In genomic region chr13:43480957-43481858, GRCm38 (mm10) we compare ENCODE assay signal across 8 mouse cellular contexts. TPM values are rescaled to one million over a fixed set of nuclear protein-coding genes. Genes with fewer than 3 reads are reported as not detected.
DNase-seq lines count a peak whose midpoint lies in the region; ATAC-seq and TF ChIP-seq lines count a peak whose summit lies in the region.

Gene Ranbp9, minus strand, starts transcription at chr13:43481282.

- H3K36me3 ChIP-seq in embryonic facial prominence, embryonic 13.5 days = no peaks in the 10 kb centered on the region
- H3K36me3 ChIP-seq in heart, adult 2 months (ENCODE audit: control insufficient read depth, insufficient read depth, low read length) = peaks cover 21% of the 10 kb centered on the region
- no peaks in the 10 kb centered on the region for H3K36me3 ChIP-seq in kidney, adult 2 months (ENCODE audit: control insufficient read depth, insufficient read depth, low read length)
- no peaks in the 10 kb centered on the region for H3K36me3 ChIP-seq in limb, embryonic 11.5 days (ENCODE audit: control insufficient read depth, insufficient read depth, low read length)
- no peaks in the 10 kb centered on the region for H3K36me3 ChIP-seq in midbrain, embryonic 13.5 days

- H3K27me3 ChIP-seq in embryonic facial prominence, embryonic 13.5 days = no peaks in the 10 kb centered on the region
- no peaks in the 10 kb centered on the region for H3K27me3 ChIP-seq in heart, adult 2 months (ENCODE audit: control insufficient read depth, insufficient read depth, low read length)
- no peaks in the 10 kb centered on the region for H3K27me3 ChIP-seq in kidney, adult 2 months (replicated peaks; ENCODE audit: control insufficient read depth, insufficient read depth, low read length)
- H3K27me3 ChIP-seq in limb, embryonic 11.5 days (ENCODE audit: control insufficient read depth, insufficient read depth, low read length) = no peaks in the 10 kb centered on the region
- H3K27me3 ChIP-seq in midbrain, embryonic 13.5 days = no peaks in the 10 kb centered on the region

- DNase-seq in 3134 (ENCODE audit: extremely low read depth, insufficient read length, low spot score) = peak; percentile 63
- peak; percentile 85 for DNase-seq in adrenal gland, postnatal 25 days
- DNase-seq in heart, adult 2 months = peak; percentile 88 to 92
- peak; percentile 84 for DNase-seq in kidney, adult 2 months
- DNase-seq in limb, embryonic 11.5 days (ENCODE audit: low spot score) = peak; percentile 80
- peak; percentile 75 for DNase-seq in spleen, adult 12 weeks (ENCODE audit: low spot score)

- H3K4me1 ChIP-seq in embryonic facial prominence, embryonic 13.5 days = peaks cover 13% of the 10 kb centered on the region
- H3K4me1 ChIP-seq in heart, adult 2 months (ENCODE audit: control insufficient read depth, insufficient read depth, low read length) = peaks cover 13% of the 10 kb centered on the region
- H3K4me1 ChIP-seq in kidney, adult 2 months (ENCODE audit: control insufficient read depth, insufficient read depth, low read length) = peaks cover 15% of the 10 kb centered on the region
- peaks cover 8% of the 10 kb centered on the region for H3K4me1 ChIP-seq in limb, embryonic 11.5 days (ENCODE audit: control insufficient read depth, insufficient read depth, low read length)
- H3K4me1 ChIP-seq in midbrain, embryonic 13.5 days (replicated peaks) = peaks cover 33% of the 10 kb centered on the region

- peak within 1 kb of the TSS; percentile 99 for H3K4me3 ChIP-seq in embryonic facial prominence, embryonic 13.5 days
- H3K4me3 ChIP-seq in heart, adult 2 months = peak within 1 kb of the TSS; percentile 75
- peak within 1 kb of the TSS; percentile 99 for H3K4me3 ChIP-seq in kidney, adult 2 months (ENCODE audit: insufficient read depth, low read depth, low read length)
- H3K4me3 ChIP-seq in limb, embryonic 11.5 days (ENCODE audit: low read depth, low read length) = peak within 1 kb of the TSS; percentile 98
- H3K4me3 ChIP-seq in midbrain, embryonic 13.5 days (replicated peaks) = peak within 1 kb of the TSS; percentile 88

- intact Hi-C loops in heart, adult 2 months (cut with DNase I) = loop anchor here (2.0 to 5.0 kb wide), 5 partner anchors 51 to 309 kb away; partner anchors contain the start of genes Nol7 and Tbc1d7

- WGBS in embryonic facial prominence, embryonic 13.5 days = under 1% methylated on average over 108 of the region's 132 CpGs
- 3% methylated on average over 108 of the region's 132 CpGs for WGBS in heart, adult 2 months
- 6% methylated on average over 130 of the region's 132 CpGs for WGBS in kidney, adult 2 months
- under 1% methylated on average over 86 of the region's 132 CpGs for WGBS in limb, embryonic 11.5 days
- WGBS in midbrain, embryonic 13.5 days = under 1% methylated on average over 82 of the region's 132 CpGs

- H3K4me2 ChIP-seq in embryonic facial prominence, embryonic 13.5 days = peak within 1 kb of the TSS; percentile 81
- peak within 1 kb of the TSS; percentile 77 for H3K4me2 ChIP-seq in limb, embryonic 11.5 days (ENCODE audit: low read depth, severe bottlenecking)
- peak within 1 kb of the TSS; percentile 64 for H3K4me2 ChIP-seq in midbrain, embryonic 13.5 days (replicated peaks)

- TF ChIP-seq EP300 in heart, adult 2 months (IDR thresholded peaks at IDR 0.05; ENCODE audit: insufficient read depth, low read depth, low read length) = 0 out of 2 replicates have a peak, but pooled peaks have one; percentile 21

- peaks cover 14% of the 10 kb centered on the region for H3K79me2 ChIP-seq in heart, adult 2 months (replicated peaks; ENCODE audit: control insufficient read depth, insufficient read depth, low read length)

- H3K9ac ChIP-seq in embryonic facial prominence, embryonic 13.5 days = peak within 1 kb of the TSS; percentile 98
- peak within 1 kb of the TSS; percentile 100 for H3K9ac ChIP-seq in heart, adult 2 months (ENCODE audit: low read depth, low read length)
- H3K9ac ChIP-seq in limb, embryonic 11.5 days (ENCODE audit: low read length) = peak within 1 kb of the TSS; percentile 98
- peak within 1 kb of the TSS; percentile 98 for H3K9ac ChIP-seq in midbrain, embryonic 13.5 days (replicated peaks)

- ATAC-seq in embryonic facial prominence, embryonic 13.5 days (ENCODE audit: insufficient number of reproducible peaks, insufficient read depth, low FRiP score, low TSS enrichment, low read depth) = peak; percentile 79
- ATAC-seq in limb, embryonic 11.5 days (ENCODE audit: insufficient number of reproducible peaks, low FRiP score, low TSS enrichment, low read depth) = peak; percentile 73; the same call in 1 of the 2 replicates
- ATAC-seq in midbrain, embryonic 13.5 days = peak; percentile 89

- no peaks in the 10 kb centered on the region for H3K9me3 ChIP-seq in embryonic facial prominence, embryonic 13.5 days
- H3K9me3 ChIP-seq in limb, embryonic 11.5 days (ENCODE audit: control insufficient read depth, low read length) = no peaks in the 10 kb centered on the region
- H3K9me3 ChIP-seq in midbrain, embryonic 13.5 days = no peaks in the 10 kb centered on the region

- peak within 1 kb of the TSS; percentile 98 for H3K27ac ChIP-seq in embryonic facial prominence, embryonic 13.5 days
- H3K27ac ChIP-seq in heart, adult 2 months = peak within 1 kb of the TSS; percentile 90
- peak within 1 kb of the TSS; percentile 99 for H3K27ac ChIP-seq in kidney, adult 2 months (ENCODE audit: insufficient read depth, low read depth, low read length)
- peak within 1 kb of the TSS; percentile 99 for H3K27ac ChIP-seq in limb, embryonic 11.5 days (replicated peaks; ENCODE audit: low read depth, low read length)
- H3K27ac ChIP-seq in midbrain, embryonic 13.5 days = peak within 1 kb of the TSS; percentile 100

- peak; percentile 40 for TF ChIP-seq CTCF in heart, adult 2 months (IDR thresholded peaks at IDR 0.05)
- TF ChIP-seq CTCF in kidney, adult 2 months (conservative IDR thresholded peaks at IDR 0.05; ENCODE audit: insufficient read depth, insufficient read length, low read depth, low read length) = no peak

- TF ChIP-seq POLR2A in heart, adult 2 months (IDR thresholded peaks at IDR 0.05; ENCODE audit: insufficient read depth, low read depth, low read length) = peak; percentile 64
- TF ChIP-seq POLR2A in kidney, adult 2 months (IDR thresholded peaks at IDR 0.05; ENCODE audit: low read depth, low read length) = peak; percentile 41

RNA-seq across cellular contexts. Expression of gene Ranbp9, which starts in this region (rescaled TPM):
- total RNA-seq in adrenal gland, postnatal 25 days (2021) = 56.6 and 64.7 TPM in 2 replicates
- 11.0 and 11.1 TPM in 2 replicates for polyA plus RNA-seq in embryonic facial prominence, embryonic 13.5 days (2015; fragmentation: Nextera tagmentation; extraction: Ambion mirVana)
- total RNA-seq in heart, adult 2 months (2021) = 10 to 100 TPM; 42.2 to 44.2 TPM
- polyA plus RNA-seq in heart, adult 2 months (2012; rRNA removed) = 16.1 and 22.3 TPM in 2 replicates
- polyA plus RNA-seq in kidney, adult 2 months (2012; rRNA removed) = 11.4 and 15.4 TPM in 2 replicates
- polyA plus RNA-seq in limb, embryonic 11.5 days (2014; fragmentation: Nextera tagmentation; extraction: Ambion mirVana) = 12.7 and 14.5 TPM in 2 replicates
- polyA plus RNA-seq in midbrain, embryonic 13.5 days (2015; fragmentation: Nextera tagmentation; extraction: Ambion mirVana) = 11.7 and 14.4 TPM in 2 replicates

Comparison
In these comparisons a context has a peak if more than half of its experiments do, and no peak if none do; other contexts are left out.
1. Peak in every context shown above with its lines: DNase-seq, ATAC-seq, H3K4me3 ChIP-seq and H3K27ac ChIP-seq.